Comparison of ENCODE assay signal across 8 mouse cellular contexts in genomic region chr5:100091263-100091594, GRCm38 (mm10). TPM values are rescaled to one million over a fixed set of nuclear protein-coding genes. Genes with fewer than 3 reads are reported as not detected.
A peak's percentile ranks its signal among the peaks of the same experiment; 100 is the strongest.
DNase-seq lines count a peak whose midpoint lies in the region; ATAC-seq and TF ChIP-seq lines count a peak whose summit lies in the region.

No protein-coding gene starts in this region.

- no peak overlapping the region for H3K27ac ChIP-seq in heart, embryonic 10.5 days
- H3K27ac ChIP-seq in lung, embryonic 16.5 days (ENCODE audit: low read length) = no peak overlapping the region
- H3K27ac ChIP-seq in limb, embryonic 11.5 days (replicated peaks; ENCODE audit: low read depth, low read length) = no peak overlapping the region
- H3K27ac ChIP-seq in olfactory bulb, adult 2 months (ENCODE audit: insufficient read depth, low read depth, low read length) = peak overlapping the region; percentile 87

- no peak for TF ChIP-seq CTCF in olfactory bulb, adult 2 months (IDR thresholded peaks at IDR 0.05; ENCODE audit: insufficient read depth, low read depth, low read length)

- H3K9ac ChIP-seq in lung, embryonic 16.5 days (ENCODE audit: low read length) = no peak overlapping the region
- no peak overlapping the region for H3K9ac ChIP-seq in limb, embryonic 11.5 days (ENCODE audit: low read length)

- no peak; the same call in 1 of the 2 replicates for ATAC-seq in lung, embryonic 16.5 days (ENCODE audit: low read depth)
- ATAC-seq in limb, embryonic 11.5 days (ENCODE audit: insufficient number of reproducible peaks, low FRiP score, low TSS enrichment, low read depth) = no peak

- 58% methylated on average over 10 of the region's 10 CpGs for WGBS in heart, embryonic 10.5 days
- WGBS in lung, embryonic 16.5 days = 37% methylated on average over 10 of the region's 10 CpGs
- WGBS in limb, embryonic 11.5 days = 38% methylated on average over 10 of the region's 10 CpGs
- WGBS in olfactory bulb, adult 2 months = 15% methylated on average over 10 of the region's 10 CpGs

- no peak for DNase-seq in heart, embryonic 10.5 days (ENCODE audit: low spot score)
- DNase-seq in heart, adult 8-10 months (ENCODE audit: low spot score) = no peak
- DNase-seq in lung, postnatal 4 days = no peak
- peak; percentile 43 for DNase-seq in limb, embryonic 11.5 days (ENCODE audit: low spot score)
- DNase-seq in adrenal gland, postnatal 14 days = no peak
- DNase-seq in kidney, adult 9 months = no peak

- 0 out of 2 replicates have a peak overlapping the region, but pooled peaks have one; percentile 13 for H3K4me2 ChIP-seq in lung, embryonic 16.5 days (ENCODE audit: low read depth, low read length)
- peak overlapping the region; percentile 39 for H3K4me2 ChIP-seq in limb, embryonic 11.5 days (ENCODE audit: low read depth, severe bottlenecking)

- peaks cover 10% of the 10 kb centered on the region; the same call in 1 of the 2 replicates for H3K27me3 ChIP-seq in heart, embryonic 10.5 days (ENCODE audit: insufficient read depth, poor library complexity, severe bottlenecking)
- no peaks in the 10 kb centered on the region for H3K27me3 ChIP-seq in lung, embryonic 16.5 days (ENCODE audit: control insufficient read depth, insufficient read depth, low read depth, low read length)
- no peaks in the 10 kb centered on the region for H3K27me3 ChIP-seq in limb, embryonic 11.5 days (ENCODE audit: control insufficient read depth, insufficient read depth, low read length)

- peaks cover 13% of the 10 kb centered on the region for H3K4me1 ChIP-seq in heart, embryonic 10.5 days
- peaks cover 8% of the 10 kb centered on the region for H3K4me1 ChIP-seq in lung, embryonic 16.5 days (replicated peaks; ENCODE audit: control insufficient read depth, insufficient read depth, low read length)
- H3K4me1 ChIP-seq in limb, embryonic 11.5 days (ENCODE audit: control insufficient read depth, insufficient read depth, low read length) = peaks cover 12% of the 10 kb centered on the region
- H3K4me1 ChIP-seq in olfactory bulb, adult 2 months (ENCODE audit: control insufficient read depth, insufficient read depth, low read length) = peaks cover 11% of the 10 kb centered on the region

- no peaks in the 10 kb centered on the region for H3K9me3 ChIP-seq in heart, embryonic 10.5 days
- H3K9me3 ChIP-seq in lung, embryonic 16.5 days (ENCODE audit: control insufficient read depth, low read length) = no peaks in the 10 kb centered on the region
- H3K9me3 ChIP-seq in limb, embryonic 11.5 days (ENCODE audit: control insufficient read depth, low read length) = no peaks in the 10 kb centered on the region

- H3K4me3 ChIP-seq in heart, embryonic 10.5 days = peak overlapping the region; percentile 24; the same call in 1 of the 2 replicates
- H3K4me3 ChIP-seq in lung, embryonic 16.5 days (ENCODE audit: low read length) = no peak overlapping the region
- H3K4me3 ChIP-seq in limb, embryonic 11.5 days (ENCODE audit: low read depth, low read length) = no peak overlapping the region
- no peak overlapping the region for H3K4me3 ChIP-seq in olfactory bulb, adult 2 months (ENCODE audit: insufficient read depth, low read depth, low read length)

- H3K36me3 ChIP-seq in heart, embryonic 10.5 days = no peaks in the 10 kb centered on the region
- no peaks in the 10 kb centered on the region for H3K36me3 ChIP-seq in lung, embryonic 16.5 days (ENCODE audit: control insufficient read depth, insufficient read depth, low read length)
- no peaks in the 10 kb centered on the region for H3K36me3 ChIP-seq in limb, embryonic 11.5 days (ENCODE audit: control insufficient read depth, insufficient read depth, low read length)

- no peak for TF ChIP-seq POLR2A in olfactory bulb, adult 2 months (IDR thresholded peaks at IDR 0.05; ENCODE audit: insufficient read depth, low read depth, low read length)

RNA-seq across cellular contexts. Expression of gene Enoph1, which starts 51.4 kb away (rescaled TPM):
- 34.1 and 46.5 TPM in 2 replicates for polyA plus RNA-seq in heart, embryonic 10.5 days (2016; fragmentation: Nextera tagmentation; extraction: Ambion mirVana)
- 1 to 10 TPM; 5.7 to 8.6 (median 8.3) TPM for total RNA-seq in heart, adult 8-10 months (2022)
- polyA plus RNA-seq in lung, embryonic 16.5 days (2015; fragmentation: Nextera tagmentation; extraction: Ambion mirVana) = 44.6 and 48.7 TPM in 2 replicates
- polyA plus RNA-seq in limb, embryonic 11.5 days (2014; fragmentation: Nextera tagmentation; extraction: Ambion mirVana) = 57.4 and 58.7 TPM in 2 replicates
- not detected in 2 replicates for polyA plus RNA-seq in olfactory bulb, adult 2 months (2012; ENCODE audit: insufficient read depth, insufficient read length, low replicate concordance, missing spikeins)
- 25.3 and 29.6 TPM in 2 replicates for total RNA-seq in adrenal gland, postnatal 14 days (2021)

RNA-seq across cellular contexts. Expression of gene Hnrnpdl, which starts 51.8 kb away (rescaled TPM):
- polyA plus RNA-seq in heart, embryonic 10.5 days (2016; fragmentation: Nextera tagmentation; extraction: Ambion mirVana) = 116 and 157 TPM in 2 replicates
- total RNA-seq in heart, adult 8-10 months (2022) = 10 to 100 TPM; 43.4 to 74.6 (median 60.0) TPM
- polyA plus RNA-seq in lung, embryonic 16.5 days (2015; fragmentation: Nextera tagmentation; extraction: Ambion mirVana) = 127 and 132 TPM in 2 replicates
- 254 and 268 TPM in 2 replicates for polyA plus RNA-seq in limb, embryonic 11.5 days (2014; fragmentation: Nextera tagmentation; extraction: Ambion mirVana)
- polyA plus RNA-seq in olfactory bulb, adult 2 months (2012; ENCODE audit: insufficient read depth, insufficient read length, low replicate concordance, missing spikeins) = 543 TPM in 1 of 2 replicates, not detected in the other
- 110 and 137 TPM in 2 replicates for total RNA-seq in adrenal gland, postnatal 14 days (2021)
